Mouse (Mus musculus) heart, embryonic 13.5 days (tissue): ENCODE measurements around the gene Ush1c. TPM values are rescaled to one million over a fixed set of nuclear protein-coding genes. Genes with fewer than 3 reads are reported as not detected.
"Not testable (repeated sequence)": the region's sequence is repeated elsewhere in the genome, so short reads cannot be mapped to it uniquely, and the experiment has no call there.

Source experiments
- ATAC-seq: fragments of 200-750 bp; cut with Nextera tagmentation; 2 replicates; pipeline ENCODE4 v1.8.0; 2017; ENCODE audit warnings: moderate TSS enrichment; ENCODE audit not compliant: insufficient number of reproducible peaks, low FRiP score, low TSS enrichment; ENCODE audit errors: extremely low read depth
- H3K27ac ChIP-seq: fragments of 300-500 bp; sonication (generic); replicated peaks from 2 replicates; pipeline ENCODE4 v1.5.1; 2015; ENCODE audit warnings: moderate library complexity, mild to moderate bottlenecking, inconsistent platforms
- H3K27me3 ChIP-seq: fragments of 300-500 bp; sonication (generic); replicated peaks from 2 replicates; pipeline ENCODE4 v1.6.1; 2015; ENCODE audit warnings: mild to moderate bottlenecking, inconsistent platforms
- H3K36me3 ChIP-seq: fragments of 300-500 bp; sonication (generic); 2 replicates; pipeline ENCODE4 v1.6.1; 2015; ENCODE audit warnings: mild to moderate bottlenecking, inconsistent platforms
- H3K4me1 ChIP-seq: fragments of 300-500 bp; sonication (generic); 2 replicates; pipeline ENCODE4 v1.6.1; 2015; ENCODE audit warnings: inconsistent platforms
- H3K4me2 ChIP-seq: fragments of 300-500 bp; sonication (generic); 2 replicates; pipeline ENCODE4 v1.6.1; 2015; ENCODE audit warnings: inconsistent platforms, mild to moderate bottlenecking, moderate library complexity
- H3K4me3 ChIP-seq: fragments of 300-500 bp; sonication (generic); 2 replicates; pipeline ENCODE4 v1.5.1; 2015; ENCODE audit warnings: moderate library complexity, mild to moderate bottlenecking, inconsistent platforms
- H3K9ac ChIP-seq: fragments of 300-500 bp; sonication (generic); 2 replicates; pipeline ENCODE4 v1.6.1; 2015; ENCODE audit warnings: inconsistent platforms, mild to moderate bottlenecking, moderate library complexity
- H3K9me3 ChIP-seq: fragments of 300-500 bp; sonication (generic); 2 replicates; pipeline ENCODE4 v1.6.1; 2016; ENCODE audit warnings: inconsistent platforms
- whole genome bisulfite sequencing: fragments of 180-500 bp; shearing (Covaris S2); methylation state at CpG from one replicate; pipeline ENCODE4 v1.1.7; 2015; ENCODE audit warnings: mixed read lengths; 5-methylcytosine and 5-hydroxymethylcytosine counted together
- polyA plus RNA-seq: library from polyadenylated mRNA; unstranded; fragments of >200 nt; fragmentation: Nextera tagmentation; extraction: Ambion mirVana; gene quantifications from 2 replicates; pipeline ENCODE4 v1.2.1, GENCODE M21; 2015

Gene Ush1c
- polyA plus RNA-seq, 1 experiment from 2014 or later, result 1.8 TPM

DNA sequence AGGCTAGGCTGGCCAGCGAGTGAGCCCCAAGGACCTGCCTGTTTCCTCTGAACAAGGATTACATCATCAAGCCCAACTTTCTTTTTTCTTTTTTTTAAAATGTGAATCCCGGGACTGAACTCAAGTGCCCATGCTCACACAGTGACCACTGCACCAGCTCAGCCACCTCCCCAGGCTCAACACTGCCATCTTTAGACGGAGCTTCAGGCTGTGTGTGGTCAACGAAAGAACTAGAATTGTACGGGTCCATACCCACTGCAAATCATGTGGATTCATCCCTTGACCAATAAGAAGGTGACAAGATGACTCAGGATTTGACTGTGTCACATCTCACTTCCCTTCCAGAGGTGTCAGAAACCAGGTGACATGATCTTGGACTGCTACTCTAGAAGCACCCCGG lies 33.5 kb downstream of the Ush1c start:
- H3K4me2 ChIP-seq, result no peak overlapping the region
- no peak overlapping the region for H3K27ac ChIP-seq
- peaks cover 25% of the 10 kb centered on the region for H3K27me3 ChIP-seq
- H3K9me3 ChIP-seq, result no peaks in the 10 kb centered on the region
- ATAC-seq, result no peak
- H3K4me3 ChIP-seq, result no peak overlapping the region
- no peak overlapping the region for H3K9ac ChIP-seq
- WGBS, result 67% methylated on average over 6 of the region's 6 CpGs
- no peaks in the 10 kb centered on the region for H3K36me3 ChIP-seq
- H3K4me1 ChIP-seq, result 0 out of 2 replicates have a peak, but pooled peaks cover 3% of the 10 kb centered on the region

- Histone ChIP-seq H3K4me3 (no peak overlapping the region), H3K9me3 (no peaks in the 10 kb centered on the region), H3K4me2 (no peak overlapping the region), H3K36me3 (no peaks in the 10 kb centered on the region), H3K27ac (no peak overlapping the region), H3K9ac (no peak overlapping the region), H3K4me1 (0 out of 2 replicates have a peak, but pooled peaks cover 3% of the 10 kb centered on the region), H3K27me3 (peaks cover 21% of the 10 kb centered on the region)
- ATAC-seq, result no peak
- 41% methylated on average over 11 of the region's 11 CpGs for WGBS
Observed at GRCm38 (mm10) chr7:46204046-46204471, 34.2 kb downstream of the Ush1c start.

DNA sequence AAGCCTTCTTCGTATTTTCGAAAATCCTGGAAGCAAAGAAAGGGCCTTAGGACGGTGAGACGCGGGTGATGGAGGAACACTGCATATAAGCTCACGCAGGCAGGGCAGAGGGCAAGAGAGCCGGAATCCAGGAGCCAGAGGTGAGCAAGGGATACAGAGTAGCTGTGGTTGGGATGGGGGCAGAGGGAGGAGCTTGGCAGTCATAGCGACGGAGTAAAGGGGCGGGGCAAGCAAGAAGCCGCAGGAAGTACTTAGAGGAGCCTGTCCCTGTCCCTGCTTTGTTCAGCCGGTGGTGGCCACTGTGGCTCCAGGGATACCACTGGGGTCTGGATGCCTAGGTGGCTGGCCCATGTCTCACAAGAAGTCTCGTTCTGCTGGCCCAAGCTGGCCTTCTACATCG lies 36.7 kb downstream of the Ush1c start:
- H3K4me3 ChIP-seq, result no peak overlapping the region
- no peak overlapping the region for H3K27ac ChIP-seq
- H3K36me3 ChIP-seq, result no peaks in the 10 kb centered on the region
- H3K27me3 ChIP-seq, result peaks cover 11% of the 10 kb centered on the region
- ATAC-seq, result no peak
- 33% methylated on average over 14 of the region's 14 CpGs for WGBS
- no peaks in the 10 kb centered on the region for H3K9me3 ChIP-seq
- 0 out of 2 replicates have a peak, but pooled peaks cover 3% of the 10 kb centered on the region for H3K4me1 ChIP-seq
- no peak overlapping the region; the same call in 1 of the 2 replicates for H3K4me2 ChIP-seq
- 0 out of 2 replicates have a peak overlapping the region, but pooled peaks have one; percentile 1 for H3K9ac ChIP-seq

- Histone ChIP-seq H3K9me3 (no peaks in the 10 kb centered on the region), H3K4me1 (0 out of 2 replicates have a peak, but pooled peaks cover 3% of the 10 kb centered on the region), H3K27ac (no peak overlapping the region), H3K4me3 (no peak overlapping the region), H3K4me2 (no peak overlapping the region), H3K27me3 (peaks cover 15% of the 10 kb centered on the region), H3K36me3 (no peaks in the 10 kb centered on the region), H3K9ac (no peak overlapping the region)
- 65% methylated on average over 6 of the region's 6 CpGs for WGBS
- ATAC-seq, result no peak
Observed at GRCm38 (mm10) chr7:46200021-46200420, 38.3 kb downstream of the Ush1c start.

GRCm38 (mm10) chr7:46195356-46195755 lies 42.9 kb downstream of the Ush1c start:
- Histone ChIP-seq H3K4me2 (no peak overlapping the region), H3K36me3 (no peaks in the 10 kb centered on the region), H3K27ac (no peak overlapping the region), H3K9ac (no peak overlapping the region), H3K4me1 (peaks cover 4% of the 10 kb centered on the region; the same call in 1 of the 2 replicates), H3K4me3 (no peak overlapping the region), H3K9me3 (no peaks in the 10 kb centered on the region), H3K27me3 (peaks cover 7% of the 10 kb centered on the region; the same call in 1 of the 2 replicates)
- WGBS, result 75% methylated on average over 5 of the region's 5 CpGs
- no peak for ATAC-seq

DNA sequence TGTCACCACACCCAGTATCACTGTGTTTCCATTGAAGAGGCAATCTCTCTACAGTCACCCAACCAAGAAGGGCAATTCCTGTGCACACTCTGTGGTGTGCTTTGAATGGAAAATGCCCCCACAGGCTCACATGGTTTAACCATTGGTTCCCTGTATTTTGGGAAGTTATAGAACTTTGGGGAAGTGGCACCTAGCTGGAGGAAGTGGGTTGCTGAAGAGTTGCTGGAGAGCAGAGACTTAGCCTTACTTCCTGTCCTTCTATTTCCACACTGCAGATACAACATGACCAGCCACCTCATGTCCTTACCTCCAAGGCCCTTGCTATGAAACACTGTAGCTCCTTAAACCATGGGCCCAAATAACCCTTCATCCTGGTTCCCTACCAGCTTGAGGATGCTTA lies 54.1 kb downstream of the Ush1c start:
- no peak for ATAC-seq
- H3K27me3 ChIP-seq, result peaks cover 34% of the 10 kb centered on the region
- H3K36me3 ChIP-seq, result no peaks in the 10 kb centered on the region
- H3K4me2 ChIP-seq, result no peak overlapping the region
- no peak overlapping the region for H3K4me3 ChIP-seq
- H3K9ac ChIP-seq, result no peak overlapping the region
- H3K27ac ChIP-seq, result no peak overlapping the region
- H3K4me1 ChIP-seq, result peaks cover 11% of the 10 kb centered on the region
- no peaks in the 10 kb centered on the region for H3K9me3 ChIP-seq

- no peak for ATAC-seq
- H3K27ac ChIP-seq, result no peak overlapping the region
Observed at GRCm38 (mm10) chr7:46181590-46181989, 56.7 kb downstream of the Ush1c start.

DNA sequence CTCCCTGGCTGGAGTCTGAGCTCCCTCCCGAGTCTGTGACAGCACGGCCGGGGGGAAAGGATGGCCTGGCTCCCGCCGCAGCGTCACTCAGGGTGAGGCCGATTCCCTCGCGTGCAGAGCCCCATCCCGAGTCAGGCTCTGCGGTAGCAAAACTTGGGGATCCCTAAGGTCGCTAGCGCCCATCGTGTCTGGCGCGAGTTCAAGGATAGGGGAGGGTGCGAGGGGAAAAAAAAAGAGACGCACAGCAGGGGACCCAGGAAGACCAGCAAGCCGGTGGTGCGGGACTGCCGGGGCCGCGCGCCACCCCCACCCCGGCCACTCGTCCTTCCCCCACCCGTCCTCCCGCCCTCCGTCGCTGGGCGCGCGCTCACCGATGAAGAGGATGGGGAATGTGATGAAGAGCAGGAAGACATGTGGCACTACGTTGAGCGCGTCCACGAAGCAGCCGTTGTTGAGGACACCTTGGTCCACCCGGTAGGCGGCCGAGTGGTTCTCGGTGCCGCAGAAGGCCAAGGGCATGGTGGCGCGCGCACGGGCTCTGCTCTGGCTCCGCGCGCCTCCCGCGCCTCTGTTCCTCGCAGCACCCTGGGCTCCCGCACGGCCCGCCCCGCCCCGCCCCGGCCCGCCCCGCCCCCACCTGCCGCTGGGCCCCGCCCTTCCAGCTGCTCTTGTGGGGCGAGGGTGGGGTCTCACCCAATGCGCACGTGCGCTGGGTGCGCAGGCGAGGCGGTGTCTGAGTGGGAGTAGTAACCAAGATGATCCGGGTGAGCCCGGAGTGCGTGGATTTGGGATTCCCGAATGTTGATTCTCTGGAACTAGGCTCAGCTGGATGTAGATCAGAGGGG lies 58.6 kb downstream of the Ush1c start, which contains the start of gene Abcc8:
Abcc8 (minus strand) TSS at position 603 of the 845 bp plus-strand sequence.
- Histone ChIP-seq H3K27ac (no peak within 1 kb of the TSS), H3K36me3 (no peaks in the 10 kb centered on the region), H3K4me1 (peaks cover 12% of the 10 kb centered on the region), H3K27me3 (peaks cover 75% of the 10 kb centered on the region), H3K9me3 (no peaks in the 10 kb centered on the region), H3K9ac (peak within 1 kb of the TSS; percentile 75), H3K4me3 (peak within 1 kb of the TSS; percentile 59), H3K4me2 (peak within 1 kb of the TSS; percentile 87)
- ATAC-seq, result no peak
- 2% methylated on average over 67 of the region's 75 CpGs for WGBS

More at GRCm38 (mm10) chr7:46181590-46181989, 56.7 kb downstream of the Ush1c start:
- H3K27me3 ChIP-seq, result peaks cover 61% of the 10 kb centered on the region
- no peak overlapping the region for H3K4me2 ChIP-seq
- peaks cover 12% of the 10 kb centered on the region for H3K4me1 ChIP-seq
- no peaks in the 10 kb centered on the region for H3K9me3 ChIP-seq
- 2% methylated on average over 3 of the region's 3 CpGs for WGBS
- no peak overlapping the region for H3K4me3 ChIP-seq
- no peaks in the 10 kb centered on the region for H3K36me3 ChIP-seq
- H3K9ac ChIP-seq, result no peak overlapping the region

DNA sequence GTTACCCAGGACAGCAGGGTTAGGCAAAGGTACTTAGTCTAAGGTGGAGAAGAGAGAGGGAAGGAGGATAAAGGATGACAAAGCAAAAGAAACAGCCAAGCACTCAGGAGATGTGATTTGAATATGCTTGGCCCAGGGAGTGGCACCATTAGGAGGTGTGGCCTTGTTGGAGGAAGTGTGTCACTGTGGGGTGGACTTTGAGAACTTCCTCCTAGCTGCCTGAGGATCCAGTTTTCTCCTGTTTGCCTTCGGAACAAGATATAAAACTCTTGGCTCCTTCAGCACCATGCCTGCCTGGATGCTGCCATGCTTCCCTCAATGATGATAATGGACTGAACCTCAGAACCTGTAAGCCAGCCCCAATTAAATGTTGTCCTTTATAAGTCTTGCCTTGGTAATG lies 69.3 kb downstream of the Ush1c start:
- H3K9me3 ChIP-seq, H3K9ac ChIP-seq, H3K36me3 ChIP-seq, H3K4me1 ChIP-seq, ATAC-seq, H3K27me3 ChIP-seq, H3K27ac ChIP-seq, H3K4me3 ChIP-seq, H3K4me2 ChIP-seq: not testable (repeated sequence)
- 67% methylated on average over 1 of the region's 1 CpGs for WGBS

DNA sequence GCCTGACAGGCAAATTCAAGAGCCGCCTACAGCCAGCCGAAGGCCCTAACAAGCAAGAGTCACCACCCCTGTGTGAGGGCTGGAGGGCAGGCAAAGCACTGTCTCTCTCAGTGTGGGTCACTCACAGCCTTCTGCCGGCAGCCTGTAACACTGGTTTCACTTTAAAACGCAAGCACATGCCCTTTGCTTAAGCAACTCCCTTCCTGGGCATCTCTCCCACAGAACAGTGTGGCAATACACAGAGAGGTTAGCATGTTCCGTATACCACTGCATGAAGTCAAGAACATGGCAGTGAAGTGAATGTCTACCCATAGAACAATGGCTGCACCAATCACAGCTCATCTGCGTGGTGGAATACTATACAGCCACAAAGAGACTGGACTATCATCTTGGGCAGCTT lies 69.9 kb downstream of the Ush1c start:
- no peak for ATAC-seq
- no peak overlapping the region for H3K27ac ChIP-seq
- no peak overlapping the region for H3K9ac ChIP-seq
- no peaks in the 10 kb centered on the region for H3K4me1 ChIP-seq
- no peak overlapping the region for H3K4me3 ChIP-seq
- no peak overlapping the region for H3K4me2 ChIP-seq
- no peaks in the 10 kb centered on the region for H3K27me3 ChIP-seq
- no peaks in the 10 kb centered on the region for H3K9me3 ChIP-seq
- H3K36me3 ChIP-seq, result no peaks in the 10 kb centered on the region
- 81% methylated on average over 6 of the region's 6 CpGs for WGBS

- no peak overlapping the region for H3K4me3 ChIP-seq
- H3K27ac ChIP-seq, result no peak overlapping the region
- WGBS, result 86% methylated on average over 7 of the region's 7 CpGs
- H3K36me3 ChIP-seq, result no peaks in the 10 kb centered on the region
- no peak overlapping the region for H3K9ac ChIP-seq
- H3K4me2 ChIP-seq, result no peak overlapping the region
- peaks cover 2% of the 10 kb centered on the region for H3K4me1 ChIP-seq
- ATAC-seq, result no peak
- H3K9me3 ChIP-seq, result no peaks in the 10 kb centered on the region
- no peaks in the 10 kb centered on the region for H3K27me3 ChIP-seq
Observed at GRCm38 (mm10) chr7:46167901-46168300, 70.4 kb downstream of the Ush1c start.

GRCm38 (mm10) chr7:46165876-46166275 lies 72.4 kb downstream of the Ush1c start:
- H3K4me3 ChIP-seq, result no peak overlapping the region
- no peak for ATAC-seq
- H3K4me2 ChIP-seq, result no peak overlapping the region
- no peaks in the 10 kb centered on the region for H3K27me3 ChIP-seq
- H3K9me3 ChIP-seq, result no peaks in the 10 kb centered on the region
- H3K27ac ChIP-seq, result no peak overlapping the region
- no peak overlapping the region for H3K9ac ChIP-seq
- peaks cover 20% of the 10 kb centered on the region for H3K4me1 ChIP-seq
- no peaks in the 10 kb centered on the region for H3K36me3 ChIP-seq
- 83% methylated on average over 11 of the region's 11 CpGs for whole genome bisulfite sequencing
